Mouse (Mus musculus) hindbrain, embryonic 11.5 days (tissue): ENCODE results near the gene Kazald1. TPM values are rescaled to one million over a fixed set of nuclear protein-coding genes. Genes with fewer than 3 reads are reported as not detected.
A peak's percentile ranks its signal among the peaks of the same experiment; 100 is the strongest.

Experiments used
- ATAC-seq: fragments of 200-750 bp; cut with Nextera tagmentation; 2 replicates; pipeline ENCODE4 v1.8.0; 2017; ENCODE audit warnings: mild to moderate bottlenecking, moderate TSS enrichment, moderate library complexity; ENCODE audit not compliant: low FRiP score
- DNase-seq: peaks from one replicate; pipeline ENCODE4 v3.0.0-alpha.2; 2015; ENCODE audit warnings: low spot score
- H3K27ac ChIP-seq: fragments of 300-500 bp; sonication (generic); 2 replicates; pipeline ENCODE4 v1.5.1; 2014; ENCODE audit warnings: mild to moderate bottlenecking, low read depth, low read length
- H3K27me3 ChIP-seq: fragments of 300-500 bp; sonication (generic); 2 replicates; pipeline ENCODE4 v1.6.1; 2014; ENCODE audit warnings: mild to moderate bottlenecking, low read length, moderate library complexity, mixed read lengths; ENCODE audit not compliant: control insufficient read depth, insufficient read depth
- H3K36me3 ChIP-seq: fragments of 300-500 bp; sonication (generic); 2 replicates; pipeline ENCODE4 v1.6.1; 2014; ENCODE audit warnings: mild to moderate bottlenecking, low read length, moderate library complexity, mixed read lengths; ENCODE audit not compliant: control insufficient read depth, insufficient read depth
- H3K4me1 ChIP-seq: fragments of 300-500 bp; sonication (generic); replicated peaks from 2 replicates; pipeline ENCODE4 v1.6.1; 2014; ENCODE audit warnings: low read length, mixed read lengths; ENCODE audit not compliant: control insufficient read depth, insufficient read depth
- H3K4me2 ChIP-seq: fragments of 300-500 bp; sonication (generic); replicated peaks from 2 replicates; pipeline ENCODE4 v1.6.1; 2014; ENCODE audit warnings: mild to moderate bottlenecking, low read depth, low read length
- H3K4me3 ChIP-seq: fragments of 300-500 bp; sonication (generic); 2 replicates; pipeline ENCODE4 v1.5.1; 2014; ENCODE audit warnings: low read depth, low read length
- H3K9ac ChIP-seq: fragments of 300-500 bp; sonication (generic); 2 replicates; pipeline ENCODE4 v1.6.1; 2014; ENCODE audit warnings: low read depth, low read length
- H3K9me3 ChIP-seq: fragments of 300-500 bp; sonication (generic); 2 replicates; pipeline ENCODE4 v1.6.1; 2016; ENCODE audit warnings: low read length; ENCODE audit not compliant: control insufficient read depth
- WGBS: fragments of 180-500 bp; shearing (Covaris S2); extraction: QIAGEN DNeasy Blood & Tissue Kit; methylation state at CpG from one replicate; pipeline ENCODE4 v1.1.7; 2014; 5-methylcytosine and 5-hydroxymethylcytosine counted together
- polyA plus RNA-seq: library from polyadenylated mRNA; unstranded; fragments of >200 nt; fragmentation: Nextera tagmentation; extraction: Ambion mirVana; gene quantifications from 2 replicates; pipeline ENCODE4 v1.2.1, GENCODE M21; 2014

Gene Kazald1
- 2.9 and 3.9 TPM in 2 replicates for polyA plus RNA-seq

DNA sequence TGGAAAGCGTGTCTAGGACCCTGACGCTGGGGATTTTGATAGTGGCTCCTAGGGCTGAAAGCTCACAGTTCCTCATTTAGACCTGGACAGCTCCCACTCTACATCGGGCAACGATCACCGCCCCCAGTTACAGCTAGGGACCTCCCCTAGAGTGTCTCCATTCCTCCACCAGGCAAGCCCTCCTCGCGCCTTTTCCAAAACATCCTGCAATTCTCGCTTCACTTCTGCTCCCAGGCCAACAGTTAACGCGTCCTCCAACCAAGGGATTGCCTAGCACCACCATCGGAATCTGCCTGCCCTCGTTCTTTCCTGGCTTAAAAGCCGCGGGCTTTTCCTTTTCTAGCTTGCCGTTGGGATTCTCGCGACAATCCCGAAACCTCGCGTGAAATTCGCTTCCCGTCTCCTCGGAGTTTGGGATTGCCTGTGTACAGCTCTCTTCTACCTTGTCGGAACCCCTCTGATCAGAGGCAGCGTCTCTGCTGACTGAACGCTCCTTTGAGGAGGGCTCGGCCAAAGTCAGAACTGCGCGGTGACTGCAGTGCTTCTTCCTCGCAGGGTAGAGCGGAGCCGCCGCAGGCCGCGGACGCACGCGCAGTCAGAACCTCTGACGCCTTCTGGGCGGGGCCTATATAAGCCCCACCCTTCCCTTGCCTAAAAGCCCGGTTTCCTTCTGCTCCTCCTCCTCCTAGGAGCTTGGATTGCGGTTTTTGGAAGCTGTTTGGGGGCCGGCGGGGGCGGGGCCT lies at the start of gene Kazald1:
Gene Kazald1, plus strand, starts transcription at position 662 of the 743 bp plus-strand sequence.
- Histone ChIP-seq H3K9ac (peak within 1 kb of the TSS; percentile 76), H3K27me3 (peaks cover 50% of the 10 kb centered on the region), H3K9me3 (no peaks in the 10 kb centered on the region), H3K4me3 (peak within 1 kb of the TSS; percentile 51), H3K36me3 (no peaks in the 10 kb centered on the region), H3K4me2 (peak within 1 kb of the TSS; percentile 75), H3K4me1 (peaks cover 8% of the 10 kb centered on the region), H3K27ac (peak within 1 kb of the TSS; percentile 7; the same call in 1 of the 2 replicates)
- peak; percentile 86 for ATAC-seq
- 2% methylated on average over 45 of the region's 45 CpGs for WGBS
- DNase-seq, result peak; percentile 97

DNA sequence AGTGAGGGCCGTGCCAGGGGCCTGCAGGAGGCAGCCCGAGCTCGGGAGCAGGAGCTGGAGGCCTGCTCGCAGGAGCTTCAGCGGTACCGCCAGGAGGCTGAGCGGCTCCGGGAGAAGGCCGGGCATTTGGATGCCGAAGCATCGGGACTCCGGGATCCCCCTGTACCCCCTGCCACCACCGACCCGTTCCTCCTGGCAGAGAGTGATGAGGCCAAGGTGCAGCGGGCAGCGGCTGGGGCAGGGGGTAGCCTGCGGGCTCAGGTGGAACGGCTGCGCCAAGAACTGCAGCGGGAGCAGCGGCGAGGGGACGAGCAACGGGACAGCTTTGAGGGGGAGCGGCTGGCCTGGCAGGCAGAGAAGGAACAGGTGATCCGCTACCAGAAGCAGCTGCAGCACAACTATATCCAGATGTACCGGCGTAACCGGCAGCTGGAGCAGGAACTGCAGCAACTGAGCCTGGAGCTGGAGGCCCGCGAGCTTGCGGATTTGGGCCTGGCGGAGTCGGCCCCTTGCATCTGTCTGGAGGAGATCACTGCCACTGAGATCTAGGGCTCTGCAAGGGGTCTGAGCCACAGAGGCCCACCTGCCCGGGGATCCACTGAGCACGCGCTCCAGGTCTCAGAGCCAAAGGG lies 49.0 kb upstream of the Kazald1 start:
- Histone ChIP-seq H3K9me3 (no peaks in the 10 kb centered on the region), H3K9ac (no peak overlapping the region), H3K4me2 (no peak overlapping the region), H3K4me1 (peaks cover 6% of the 10 kb centered on the region), H3K27me3 (no peaks in the 10 kb centered on the region), H3K4me3 (no peak overlapping the region), H3K27ac (no peak overlapping the region), H3K36me3 (peaks cover 30% of the 10 kb centered on the region)
- 93% methylated on average over 37 of the region's 37 CpGs for WGBS
- ATAC-seq (no peak), DNase-seq (no peak)

GRCm38 (mm10) chr19:45026958-45027670 lies 47.9 kb upstream of the Kazald1 start:
- no peak overlapping the region for H3K27ac ChIP-seq
- H3K36me3 ChIP-seq, result peaks cover 26% of the 10 kb centered on the region
- H3K9ac ChIP-seq, result no peak overlapping the region
- no peak overlapping the region for H3K4me2 ChIP-seq
- H3K9me3 ChIP-seq, result no peaks in the 10 kb centered on the region
- 87% methylated on average over 6 of the region's 6 CpGs for WGBS
- H3K4me1 ChIP-seq, result no peaks in the 10 kb centered on the region; the same call in 1 of the 2 replicates
- no peak overlapping the region for H3K4me3 ChIP-seq
- DNase-seq (no peak), ATAC-seq (no peak)
- no peaks in the 10 kb centered on the region for H3K27me3 ChIP-seq

DNA sequence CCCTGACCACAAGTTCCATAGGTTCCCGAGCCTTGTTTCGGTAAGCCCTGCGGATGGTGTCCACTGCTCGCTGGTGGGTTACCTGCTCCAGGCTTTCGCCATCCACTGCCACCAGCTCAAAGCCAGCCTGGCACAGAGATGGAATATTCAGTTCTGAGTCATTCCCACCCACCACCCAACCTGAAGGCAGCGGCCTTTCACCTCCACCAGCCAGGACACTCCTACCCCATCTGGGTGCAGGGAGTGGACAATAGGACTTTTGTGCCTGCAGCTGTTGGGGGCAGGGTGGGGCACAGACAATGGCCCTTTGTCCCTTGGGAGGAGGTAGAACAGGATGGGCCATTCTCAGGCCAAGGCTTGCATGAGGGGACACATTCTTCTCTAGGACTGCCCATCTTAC lies 47.2 kb upstream of the Kazald1 start:
- peaks cover 23% of the 10 kb centered on the region for H3K36me3 ChIP-seq
- no peak overlapping the region for H3K4me3 ChIP-seq
- H3K27ac ChIP-seq, result no peak overlapping the region
- no peak overlapping the region for H3K4me2 ChIP-seq
- no peak for ATAC-seq
- no peaks in the 10 kb centered on the region for H3K27me3 ChIP-seq
- H3K9ac ChIP-seq, result no peak overlapping the region
- 75% methylated on average over 6 of the region's 6 CpGs for WGBS
- H3K4me1 ChIP-seq, result no peaks in the 10 kb centered on the region; the same call in 1 of the 2 replicates
- H3K9me3 ChIP-seq, result no peaks in the 10 kb centered on the region
- DNase-seq, result no peak

- no peak overlapping the region for H3K4me3 ChIP-seq
- WGBS, result 60% methylated on average over 19 of the region's 19 CpGs
- no peaks in the 10 kb centered on the region for H3K27me3 ChIP-seq
- H3K4me1 ChIP-seq, result no peaks in the 10 kb centered on the region; the same call in 1 of the 2 replicates
- ATAC-seq, result no peak
- H3K9me3 ChIP-seq, result no peaks in the 10 kb centered on the region
- DNase-seq, result no peak
- no peak overlapping the region for H3K27ac ChIP-seq
- H3K9ac ChIP-seq, result no peak overlapping the region
- peaks cover 20% of the 10 kb centered on the region for H3K36me3 ChIP-seq
- H3K4me2 ChIP-seq, result no peak overlapping the region
Measured at GRCm38 (mm10) chr19:45028746-45029145, 46.3 kb upstream of the Kazald1 start.

GRCm38 (mm10) chr19:45029571-45029970 lies 45.5 kb upstream of the Kazald1 start:
- no peaks in the 10 kb centered on the region; the same call in 1 of the 2 replicates for H3K4me1 ChIP-seq
- no peaks in the 10 kb centered on the region for H3K27me3 ChIP-seq
- no peak overlapping the region for H3K27ac ChIP-seq
- 54% methylated on average over 9 of the region's 9 CpGs for WGBS
- H3K4me2 ChIP-seq, result no peak overlapping the region
- no peaks in the 10 kb centered on the region for H3K9me3 ChIP-seq
- DNase-seq (no peak), ATAC-seq (no peak)
- no peak overlapping the region for H3K9ac ChIP-seq
- H3K36me3 ChIP-seq, result peaks cover 15% of the 10 kb centered on the region
- no peak overlapping the region for H3K4me3 ChIP-seq

- Histone ChIP-seq H3K4me1 (no peaks in the 10 kb centered on the region; the same call in 1 of the 2 replicates), H3K9me3 (no peaks in the 10 kb centered on the region), H3K27me3 (no peaks in the 10 kb centered on the region), H3K27ac (no peak overlapping the region), H3K4me3 (no peak overlapping the region), H3K9ac (no peak overlapping the region), H3K36me3 (peaks cover 11% of the 10 kb centered on the region), H3K4me2 (no peak overlapping the region)
- 45% methylated on average over 5 of the region's 8 CpGs for WGBS
- peak; percentile 17 for ATAC-seq
- DNase-seq, result peak; percentile 79
Measured at GRCm38 (mm10) chr19:45030111-45030510, 44.9 kb upstream of the Kazald1 start.

DNA sequence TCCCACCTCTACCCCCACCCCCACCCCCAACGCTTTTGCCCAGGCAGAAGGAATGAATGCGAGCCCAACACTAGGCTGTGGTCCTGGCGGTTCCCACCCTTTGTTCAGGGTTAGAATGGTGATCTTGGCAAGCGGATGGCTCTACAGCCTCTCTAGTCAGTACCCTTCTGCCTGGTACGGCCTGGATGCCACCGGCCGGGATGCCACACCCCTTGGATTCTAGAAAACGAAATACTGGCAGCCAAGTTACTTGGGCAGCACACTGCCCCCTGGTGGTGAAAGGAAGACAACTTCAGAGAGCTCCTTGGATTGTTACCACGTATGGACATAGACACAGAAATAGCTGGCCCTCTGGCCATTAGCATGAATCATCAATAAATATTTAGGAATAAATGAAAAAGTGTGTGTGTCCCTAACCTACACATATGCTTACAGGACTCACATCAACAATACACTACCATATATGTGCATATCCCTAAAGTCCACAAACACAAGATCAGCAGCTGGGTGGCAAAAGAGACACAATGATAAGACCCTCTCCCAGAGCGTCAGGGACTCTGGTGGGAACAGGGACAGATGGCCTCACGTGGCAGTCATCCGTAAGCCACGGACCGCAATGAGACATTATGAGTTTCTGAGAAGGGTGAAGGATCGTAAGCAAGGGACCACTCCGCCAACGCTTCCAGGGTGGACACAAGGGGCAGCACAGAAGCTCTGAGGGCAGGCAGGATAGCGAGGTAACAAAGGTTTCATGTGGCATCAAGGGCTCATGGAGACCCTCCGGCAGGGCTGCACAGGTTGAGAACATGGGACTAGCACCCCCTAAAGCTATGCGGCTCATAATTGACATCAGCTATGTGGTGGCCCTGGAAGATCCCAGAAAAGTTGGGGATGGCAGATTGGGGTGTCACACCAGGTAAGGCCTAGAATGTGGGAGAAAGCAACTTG lies 44.0 kb upstream of the Kazald1 start:
- Histone ChIP-seq H3K4me2 (0 out of 2 replicates have a peak overlapping the region, but pooled peaks have one; percentile 4), H3K9ac (no peak overlapping the region), H3K36me3 (peaks cover 10% of the 10 kb centered on the region), H3K4me1 (no peaks in the 10 kb centered on the region; the same call in 1 of the 2 replicates), H3K9me3 (no peaks in the 10 kb centered on the region), H3K4me3 (no peak overlapping the region), H3K27ac (no peak overlapping the region), H3K27me3 (no peaks in the 10 kb centered on the region)
- 43% methylated on average over 20 of the region's 20 CpGs for WGBS
- peak; percentile 93 for DNase-seq
- no peak; the same call in 1 of the 2 replicates for ATAC-seq
